Mouse (Mus musculus): ENCODE data around the gene Oas2. TPM values are rescaled to one million over a fixed set of nuclear protein-coding genes. Genes with fewer than 3 reads are reported as not detected.

Gene Oas2
- polyA plus RNA-seq, 1 experiment from 2014 or later = 0.12 TPM

DNA sequence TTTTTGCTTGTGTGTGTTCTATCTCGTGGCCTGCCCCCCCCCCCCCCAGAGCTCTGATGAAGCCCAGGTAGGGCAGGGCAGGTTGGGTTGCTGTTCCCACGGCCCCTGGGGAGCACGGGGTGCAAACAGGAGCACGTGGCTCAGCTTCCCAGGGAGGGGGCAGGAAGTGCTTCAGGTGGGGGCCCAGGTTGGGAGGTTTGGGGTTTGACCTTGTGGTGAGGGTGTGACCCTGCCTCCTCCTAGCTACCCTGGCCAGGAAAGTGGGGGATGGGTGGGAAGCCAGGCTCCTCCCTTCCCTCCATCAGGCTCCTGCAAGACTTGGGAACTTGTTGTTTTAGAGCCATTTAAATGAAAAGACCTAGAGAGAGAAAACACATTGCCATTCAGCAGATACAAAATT lies 61.2 kb downstream of the Oas2 start:
- Histone ChIP-seq H3K27ac (replicated peaks; ENCODE audit: low read depth, low read length) (no peak overlapping the region), H3K9me3 (ENCODE audit: control insufficient read depth, low read length) (no peaks in the 10 kb centered on the region), H3K9ac (ENCODE audit: low read length) (no peak overlapping the region), H3K4me1 (ENCODE audit: control insufficient read depth, insufficient read depth, low read length) (peaks cover 6% of the 10 kb centered on the region), H3K27me3 (ENCODE audit: control insufficient read depth, insufficient read depth, low read length) (peaks cover 26% of the 10 kb centered on the region), H3K36me3 (ENCODE audit: control insufficient read depth, insufficient read depth, low read length) (no peaks in the 10 kb centered on the region), H3K4me3 (ENCODE audit: low read depth, low read length) (no peak overlapping the region), H3K4me2 (ENCODE audit: low read depth, severe bottlenecking) (no peak overlapping the region)
- ATAC-seq (ENCODE audit: insufficient number of reproducible peaks, low FRiP score, low TSS enrichment, low read depth) (no peak), DNase-seq (ENCODE audit: low spot score) (no peak)
- WGBS = 22% methylated on average over 4 of the region's 4 CpGs

DNA sequence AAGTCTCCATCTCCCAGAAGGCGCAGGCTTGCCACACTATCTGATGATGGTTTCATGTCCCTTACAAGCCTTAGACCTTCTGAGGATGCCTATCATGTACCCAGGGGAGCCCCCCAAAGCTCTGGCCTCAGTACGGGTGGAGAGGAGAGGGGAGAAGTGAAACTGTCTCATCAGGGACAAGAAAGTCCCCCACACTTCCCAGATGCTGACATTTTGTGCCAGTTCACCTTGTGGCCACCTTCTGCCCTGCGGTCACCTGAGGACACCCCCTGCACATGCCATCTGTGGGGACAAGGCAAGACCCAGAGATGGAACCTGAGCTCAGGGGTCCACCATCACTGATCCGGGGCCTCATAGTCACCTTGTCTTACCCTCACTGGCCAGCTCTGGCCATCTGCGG lies 61.8 kb downstream of the Oas2 start:
- H3K9ac ChIP-seq (ENCODE audit: low read length) = no peak overlapping the region
- no peak overlapping the region for H3K27ac ChIP-seq (replicated peaks; ENCODE audit: low read depth, low read length)
- 91% methylated on average over 5 of the region's 5 CpGs for WGBS
- ATAC-seq (ENCODE audit: insufficient number of reproducible peaks, low FRiP score, low TSS enrichment, low read depth) (no peak), DNase-seq (ENCODE audit: low spot score) (no peak)
- H3K9me3 ChIP-seq (ENCODE audit: control insufficient read depth, low read length) = no peaks in the 10 kb centered on the region
- peaks cover 8% of the 10 kb centered on the region for H3K4me1 ChIP-seq (ENCODE audit: control insufficient read depth, insufficient read depth, low read length)
- peaks cover 26% of the 10 kb centered on the region for H3K27me3 ChIP-seq (ENCODE audit: control insufficient read depth, insufficient read depth, low read length)
- no peaks in the 10 kb centered on the region for H3K36me3 ChIP-seq (ENCODE audit: control insufficient read depth, insufficient read depth, low read length)
- no peak overlapping the region for H3K4me2 ChIP-seq (ENCODE audit: low read depth, severe bottlenecking)
- no peak overlapping the region for H3K4me3 ChIP-seq (ENCODE audit: low read depth, low read length)

DNA sequence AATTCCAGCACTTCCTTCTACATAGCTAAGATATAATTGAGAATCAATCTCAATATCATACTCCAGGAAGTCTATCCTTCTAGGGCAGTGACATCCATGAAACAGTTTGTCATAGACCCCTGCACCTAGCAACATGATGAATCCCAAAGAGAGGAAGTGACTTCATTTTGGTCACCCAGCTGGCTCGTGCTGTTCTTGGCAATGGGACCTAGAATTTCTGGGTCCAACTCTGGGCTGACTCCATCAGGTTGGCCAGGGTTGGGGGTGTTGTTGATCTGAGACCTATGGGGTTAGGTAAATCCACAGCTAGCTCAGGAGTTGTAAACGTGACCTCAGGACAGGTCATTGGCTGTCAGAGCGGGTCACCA lies 62.2 kb downstream of the Oas2 start:
- Histone ChIP-seq H3K4me1 (ENCODE audit: control insufficient read depth, insufficient read depth, low read length) (peaks cover 12% of the 10 kb centered on the region), H3K36me3 (ENCODE audit: control insufficient read depth, insufficient read depth, low read length) (no peaks in the 10 kb centered on the region), H3K9me3 (ENCODE audit: control insufficient read depth, low read length) (no peaks in the 10 kb centered on the region), H3K4me2 (ENCODE audit: low read depth, severe bottlenecking) (no peak overlapping the region), H3K27ac (replicated peaks; ENCODE audit: low read depth, low read length) (no peak overlapping the region), H3K9ac (ENCODE audit: low read length) (no peak overlapping the region), H3K4me3 (ENCODE audit: low read depth, low read length) (no peak overlapping the region), H3K27me3 (ENCODE audit: control insufficient read depth, insufficient read depth, low read length) (peaks cover 26% of the 10 kb centered on the region)
- no peak for ATAC-seq (ENCODE audit: insufficient number of reproducible peaks, low FRiP score, low TSS enrichment, low read depth)
- WGBS = 79% methylated on average over 3 of the region's 3 CpGs
- no peak for DNase-seq (ENCODE audit: low spot score)

DNA sequence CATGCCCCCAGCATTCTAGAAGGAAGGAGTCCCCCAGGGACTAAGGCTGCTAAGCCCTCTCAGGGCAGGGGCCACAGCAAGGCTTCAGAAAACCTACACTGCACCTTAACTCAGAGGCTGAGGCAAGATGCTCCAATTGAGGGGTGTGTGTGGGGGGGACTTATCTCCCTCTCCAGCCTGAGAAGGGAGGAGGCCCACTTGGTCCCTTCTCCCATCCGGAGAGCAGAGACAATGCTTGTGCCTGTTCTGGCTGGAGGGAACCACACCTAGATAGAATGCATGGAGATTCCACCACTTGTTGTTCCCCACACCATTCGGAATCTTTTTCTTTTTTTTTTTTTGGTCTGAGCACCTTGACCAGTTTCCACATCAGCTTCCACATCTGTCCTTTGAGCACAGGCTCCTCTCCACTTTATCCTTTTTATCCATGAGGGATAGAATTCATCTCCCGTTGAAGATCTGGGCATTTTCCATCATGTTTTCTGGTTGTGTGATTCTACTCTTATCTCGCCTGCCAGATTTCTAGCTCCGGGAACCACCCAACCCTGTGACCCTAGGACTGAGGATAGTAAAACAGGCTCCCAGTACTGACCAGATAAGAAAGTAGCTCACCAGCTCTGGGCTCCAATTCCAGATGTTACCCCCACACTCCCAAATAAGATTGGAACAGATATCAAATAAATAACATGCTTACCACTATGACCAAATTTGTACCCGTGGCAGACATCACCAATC lies 62.7 kb downstream of the Oas2 start:
- Histone ChIP-seq H3K4me3 (ENCODE audit: low read depth, low read length) (no peak overlapping the region), H3K27ac (replicated peaks; ENCODE audit: low read depth, low read length) (no peak overlapping the region), H3K9me3 (ENCODE audit: control insufficient read depth, low read length) (no peaks in the 10 kb centered on the region), H3K9ac (ENCODE audit: low read length) (no peak overlapping the region), H3K27me3 (ENCODE audit: control insufficient read depth, insufficient read depth, low read length) (peaks cover 27% of the 10 kb centered on the region), H3K4me1 (ENCODE audit: control insufficient read depth, insufficient read depth, low read length) (peaks cover 15% of the 10 kb centered on the region), H3K4me2 (ENCODE audit: low read depth, severe bottlenecking) (no peak overlapping the region), H3K36me3 (ENCODE audit: control insufficient read depth, insufficient read depth, low read length) (no peaks in the 10 kb centered on the region)
- ATAC-seq (ENCODE audit: insufficient number of reproducible peaks, low FRiP score, low TSS enrichment, low read depth) (no peak), DNase-seq (ENCODE audit: low spot score) (no peak)
- 88% methylated on average over 6 of the region's 6 CpGs for WGBS

DNA sequence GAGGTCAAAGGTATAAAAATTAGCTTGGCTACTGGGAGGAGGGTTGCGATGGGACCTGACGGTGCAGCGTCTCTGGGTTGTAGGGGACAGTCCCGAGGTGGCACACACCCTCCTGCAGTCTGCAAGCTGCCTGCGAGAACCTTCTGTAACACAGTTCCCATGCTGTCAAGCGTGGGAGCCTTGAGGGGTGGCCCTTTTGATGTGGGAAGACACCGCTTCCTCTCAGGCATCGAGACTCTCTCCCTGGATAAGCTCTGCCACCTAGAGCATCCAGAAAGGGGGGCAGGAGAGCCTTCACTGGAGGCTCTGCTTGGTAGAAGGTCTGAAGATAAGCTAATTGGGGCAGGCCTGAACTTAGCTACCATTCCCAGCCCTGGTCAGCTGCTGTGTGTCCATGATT lies 64.0 kb downstream of the Oas2 start:
- Histone ChIP-seq H3K27me3 (ENCODE audit: control insufficient read depth, insufficient read depth, low read length) (peaks cover 31% of the 10 kb centered on the region), H3K9me3 (ENCODE audit: control insufficient read depth, low read length) (no peaks in the 10 kb centered on the region)
- WGBS = 79% methylated on average over 8 of the region's 8 CpGs

DNA sequence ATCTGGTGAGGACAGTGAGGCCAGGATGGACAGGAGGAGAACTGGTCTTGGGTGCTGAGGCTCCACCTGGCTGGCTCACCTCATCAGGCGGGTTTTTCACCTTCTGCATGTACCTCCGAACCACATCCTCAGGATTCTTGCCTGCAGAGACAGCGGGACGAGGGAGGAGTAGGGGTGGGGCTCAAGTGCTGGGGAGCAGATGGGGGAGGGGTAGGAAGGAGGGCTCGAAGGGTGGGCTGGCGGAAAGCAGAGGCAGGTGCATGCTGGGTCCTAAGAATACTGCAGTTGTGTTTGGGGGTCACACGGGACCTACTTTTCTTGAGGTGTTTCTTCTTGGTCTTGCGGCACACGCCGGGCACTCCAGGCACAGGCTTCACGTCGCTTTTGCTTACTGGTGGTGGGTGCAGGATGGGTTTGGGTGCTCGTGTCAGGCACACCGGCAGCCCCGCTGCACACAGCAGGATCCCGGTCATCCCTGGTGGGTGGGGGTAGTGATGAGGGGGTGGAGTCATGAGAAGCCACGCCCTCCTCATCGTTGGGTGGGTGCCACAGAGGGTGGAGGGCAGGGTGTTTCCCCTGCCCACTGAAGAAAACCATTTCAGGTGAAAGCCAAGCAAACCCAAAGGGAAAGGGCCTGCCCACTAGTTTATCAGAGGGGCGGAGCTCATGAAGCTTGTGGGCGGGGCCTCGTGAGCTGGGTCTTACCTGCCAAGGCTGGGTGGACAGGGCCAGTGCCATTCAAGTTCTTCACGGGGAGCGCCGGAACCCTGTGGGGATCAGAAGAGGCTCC lies 66.5 kb downstream of the Oas2 start:
- WGBS = 7% methylated on average over 24 of the region's 24 CpGs
- H3K4me3 ChIP-seq (ENCODE audit: low read depth, low read length) = no peak overlapping the region
- no peak overlapping the region for H3K9ac ChIP-seq (ENCODE audit: low read length)
- no peaks in the 10 kb centered on the region for H3K9me3 ChIP-seq (ENCODE audit: control insufficient read depth, low read length)
- peaks cover 17% of the 10 kb centered on the region; the same call in 1 of the 2 replicates for H3K4me1 ChIP-seq (ENCODE audit: control insufficient read depth, insufficient read depth, low read length)
- DNase-seq (ENCODE audit: low spot score) = no peak
- peaks cover 28% of the 10 kb centered on the region for H3K27me3 ChIP-seq (ENCODE audit: control insufficient read depth, insufficient read depth, low read length)
- H3K27ac ChIP-seq (replicated peaks; ENCODE audit: low read depth, low read length) = no peak overlapping the region
- H3K4me2 ChIP-seq (ENCODE audit: low read depth, severe bottlenecking) = no peak overlapping the region
- ATAC-seq (ENCODE audit: insufficient number of reproducible peaks, low FRiP score, low TSS enrichment, low read depth) = no peak
- no peaks in the 10 kb centered on the region for H3K36me3 ChIP-seq (ENCODE audit: control insufficient read depth, insufficient read depth, low read length)

More for the DNA sequence above, 64.0 kb downstream of the Oas2 start:
- ATAC-seq (ENCODE audit: insufficient number of reproducible peaks, low FRiP score, low TSS enrichment, low read depth) = no peak
- peaks cover 19% of the 10 kb centered on the region for H3K4me1 ChIP-seq (ENCODE audit: control insufficient read depth, insufficient read depth, low read length)
- DNase-seq (ENCODE audit: low spot score) = no peak
- no peak overlapping the region for H3K4me3 ChIP-seq (ENCODE audit: low read depth, low read length)
- no peak overlapping the region for H3K4me2 ChIP-seq (ENCODE audit: low read depth, severe bottlenecking)
- no peak overlapping the region for H3K9ac ChIP-seq (ENCODE audit: low read length)
- H3K36me3 ChIP-seq (ENCODE audit: control insufficient read depth, insufficient read depth, low read length) = no peaks in the 10 kb centered on the region
- no peak overlapping the region for H3K27ac ChIP-seq (replicated peaks; ENCODE audit: low read depth, low read length)

DNA sequence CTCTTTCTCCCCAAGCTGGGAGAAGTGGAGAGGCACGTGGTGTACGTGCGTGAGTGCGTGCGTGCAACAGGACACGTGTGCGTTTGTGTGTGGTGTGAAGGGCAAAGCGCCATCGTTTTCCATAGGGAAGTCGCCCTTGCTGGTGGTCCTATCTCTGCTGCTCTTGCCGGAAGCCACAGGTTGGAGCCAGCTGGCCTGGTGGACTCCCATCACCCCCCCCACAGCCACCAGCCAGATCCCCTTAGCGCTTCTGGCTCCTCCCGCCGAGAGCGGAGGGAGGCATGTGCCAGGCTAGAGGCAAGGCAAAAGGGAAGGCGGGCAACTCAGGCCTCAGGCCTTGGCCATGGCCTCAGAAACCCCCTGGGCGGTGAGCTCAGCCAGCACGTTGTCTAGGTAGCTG lies 68.7 kb downstream of the Oas2 start:
- H3K4me3 ChIP-seq (ENCODE audit: low read depth, low read length) = no peak overlapping the region; the same call in 1 of the 2 replicates
- no peaks in the 10 kb centered on the region for H3K36me3 ChIP-seq (ENCODE audit: control insufficient read depth, insufficient read depth, low read length)
- peaks cover 25% of the 10 kb centered on the region for H3K27me3 ChIP-seq (ENCODE audit: control insufficient read depth, insufficient read depth, low read length)
- 91% methylated on average over 18 of the region's 18 CpGs for WGBS
- ATAC-seq (ENCODE audit: insufficient number of reproducible peaks, low FRiP score, low TSS enrichment, low read depth) = no peak
- no peak overlapping the region; the same call in 1 of the 2 replicates for H3K4me2 ChIP-seq (ENCODE audit: low read depth, severe bottlenecking)
- DNase-seq (ENCODE audit: low spot score) = no peak
- H3K9ac ChIP-seq (ENCODE audit: low read length) = no peak overlapping the region; the same call in 1 of the 2 replicates
- H3K4me1 ChIP-seq (ENCODE audit: control insufficient read depth, insufficient read depth, low read length) = peaks cover 17% of the 10 kb centered on the region; the same call in 1 of the 2 replicates
- H3K9me3 ChIP-seq (ENCODE audit: control insufficient read depth, low read length) = no peaks in the 10 kb centered on the region
- no peak overlapping the region for H3K27ac ChIP-seq (replicated peaks; ENCODE audit: low read depth, low read length)
